Mouse (Mus musculus) kidney, adult 2 months (tissue): ENCODE measurements at regions not wholly inside any gene's neighbourhood (a gene's known extent, or its start where the extent isn't known, plus 50 kb on each side); places are given as distances from the start of the nearest gene placed in this dataset.
A peak's percentile ranks its signal among the peaks of the same experiment; 100 is the strongest.
"Not testable (repeated sequence)": the region's sequence is repeated elsewhere in the genome, so short reads cannot be mapped to it uniquely, and the experiment has no call there.

ENCODE experiments used
- DNase-seq: peaks from one replicate; pipeline ENCODE4 v3.0.0; 2021
- H3K27ac ChIP-seq: fragments of 200-500 bp; 2 replicates; pipeline ENCODE4 v1.5.1; 2012; ENCODE audit warnings: low read depth, low read length, control low read depth, inconsistent platforms; ENCODE audit not compliant: insufficient read depth
- H3K27me3 ChIP-seq: fragments of 200-500 bp; replicated peaks from 2 replicates; pipeline ENCODE4 v1.6.1; 2012; ENCODE audit warnings: mild to moderate bottlenecking, moderate library complexity, low read length, inconsistent platforms; ENCODE audit not compliant: control insufficient read depth, insufficient read depth
- H3K36me3 ChIP-seq: fragments of 200-500 bp; 2 replicates; pipeline ENCODE4 v1.6.1; 2012; ENCODE audit warnings: mild to moderate bottlenecking, moderate library complexity, low read length, inconsistent platforms; ENCODE audit not compliant: control insufficient read depth, insufficient read depth
- H3K4me1 ChIP-seq: fragments of 200-500 bp; 2 replicates; pipeline ENCODE4 v1.6.1; 2011; ENCODE audit warnings: low read length; ENCODE audit not compliant: control insufficient read depth, insufficient read depth
- H3K4me3 ChIP-seq: fragments of 200-500 bp; 2 replicates; pipeline ENCODE4 v1.5.1; 2011; ENCODE audit warnings: mild to moderate bottlenecking, low read depth, low read length, control low read depth; ENCODE audit not compliant: insufficient read depth
- CTCF ChIP-seq: fragments of 200-500 bp; conservative IDR thresholded peaks from 2 replicates; pipeline ENCODE4 v1.5.1; 2011; ENCODE audit warnings: low read depth, mild to moderate bottlenecking, control low read depth, low read length, moderate library complexity, mixed read lengths; ENCODE audit not compliant: insufficient read depth, insufficient read length
- POLR2A ChIP-seq: fragments of 200-500 bp; IDR thresholded peaks from one replicate; pipeline ENCODE4 v1.6.1; 2011; ENCODE audit warnings: low read depth, low read length, control low read depth
- WGBS: fragments of 180-500 bp; shearing (Covaris S2); methylation state at CpG from one replicate; pipeline ENCODE4 v1.1.7; 2018; 5-methylcytosine and 5-hydroxymethylcytosine counted together

DNA sequence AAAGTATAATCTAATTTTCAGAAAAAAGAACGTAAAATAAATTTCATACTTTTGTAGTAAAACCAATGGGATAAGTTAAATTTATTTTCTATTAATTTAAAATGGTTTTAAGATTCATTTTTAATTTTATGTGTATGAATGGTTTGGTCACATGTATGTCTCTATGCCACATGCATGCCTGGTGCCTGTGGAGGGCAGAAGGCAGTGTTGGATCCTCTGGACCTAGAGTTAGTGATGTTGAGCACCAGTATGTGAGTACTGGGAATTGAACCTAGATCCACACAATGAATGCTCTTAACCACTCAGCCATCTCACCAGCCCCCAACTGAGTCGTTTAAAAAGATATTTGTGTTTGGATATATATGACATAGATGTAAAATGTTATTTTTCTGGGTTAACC lies 174.8 kb downstream of the Cd109 start:
- H3K36me3 ChIP-seq, result no peaks in the 10 kb centered on the region
- H3K4me1 ChIP-seq, result no peaks in the 10 kb centered on the region
- no peaks in the 10 kb centered on the region for H3K27me3 ChIP-seq
- no peak overlapping the region for H3K27ac ChIP-seq
- no peak overlapping the region for H3K4me3 ChIP-seq
- TF ChIP-seq CTCF (no peak), POLR2A (no peak)
- DNase-seq, result no peak
- WGBS, result 84% methylated on average over 2 of the region's 2 CpGs

GRCm38 (mm10) chr9:78795801-78796200 lies 180.5 kb downstream of the Cd109 start:
- H3K36me3 ChIP-seq, result no peaks in the 10 kb centered on the region
- no peaks in the 10 kb centered on the region for H3K4me1 ChIP-seq
- WGBS, result 43% methylated on average over 1 of the region's 1 CpGs
- DNase-seq, result no peak
- H3K27me3 ChIP-seq, result no peaks in the 10 kb centered on the region
- H3K4me3 ChIP-seq, result no peak overlapping the region
- TF ChIP-seq CTCF (no peak), POLR2A (no peak)
- no peak overlapping the region for H3K27ac ChIP-seq

DNA sequence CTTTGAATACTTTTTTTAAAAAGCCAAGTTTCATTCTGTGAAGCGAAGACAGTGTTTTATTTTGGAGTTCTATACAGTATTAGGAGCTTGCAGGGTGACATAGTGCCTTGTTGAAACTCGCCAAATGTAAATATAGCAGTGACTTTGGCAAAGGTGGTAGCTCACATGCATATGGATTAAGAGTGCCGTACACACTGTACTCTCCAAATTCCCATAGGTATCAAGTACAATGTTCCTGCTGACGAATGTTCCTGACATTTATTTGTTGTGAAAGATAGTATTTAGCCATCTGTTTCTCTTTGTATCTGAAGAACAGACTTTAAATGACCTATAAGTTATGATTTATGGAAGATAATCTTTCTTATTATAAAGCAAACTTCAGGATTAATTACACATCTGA lies 201.9 kb downstream of the Cd109 start:
- Histone ChIP-seq H3K4me3 (no peak overlapping the region), H3K27ac (no peak overlapping the region), H3K36me3 (no peaks in the 10 kb centered on the region), H3K27me3 (no peaks in the 10 kb centered on the region), H3K4me1 (no peaks in the 10 kb centered on the region; the same call in 1 of the 2 replicates)
- WGBS, result 86% methylated on average over 4 of the region's 4 CpGs
- DNase-seq, result no peak
- no peak for TF ChIP-seq POLR2A
- TF ChIP-seq CTCF, result no peak

- not testable (repeated sequence) for H3K4me3 ChIP-seq
Observed at GRCm38 (mm10) chr9:78821554-78822212, 206.3 kb downstream of the Cd109 start.

GRCm38 (mm10) chr9:78844969-78845683 lies 229.8 kb downstream of the Cd109 start:
- no peaks in the 10 kb centered on the region for H3K36me3 ChIP-seq
- no peak for TF ChIP-seq POLR2A
- TF ChIP-seq CTCF, result no peak
- no peak for DNase-seq
- no peaks in the 10 kb centered on the region for H3K27me3 ChIP-seq
- H3K4me3 ChIP-seq, result no peak overlapping the region
- no peak overlapping the region for H3K27ac ChIP-seq
- 48% methylated on average over 9 of the region's 9 CpGs for WGBS
- no peaks in the 10 kb centered on the region for H3K4me1 ChIP-seq

More at GRCm38 (mm10) chr9:78821554-78822212, 206.3 kb downstream of the Cd109 start:
- 11% methylated on average over 52 of the region's 52 CpGs for WGBS
- H3K36me3 ChIP-seq, H3K27me3 ChIP-seq, H3K4me1 ChIP-seq, H3K27ac ChIP-seq: not testable (repeated sequence)
- DNase-seq, result peak; percentile 3

DNA sequence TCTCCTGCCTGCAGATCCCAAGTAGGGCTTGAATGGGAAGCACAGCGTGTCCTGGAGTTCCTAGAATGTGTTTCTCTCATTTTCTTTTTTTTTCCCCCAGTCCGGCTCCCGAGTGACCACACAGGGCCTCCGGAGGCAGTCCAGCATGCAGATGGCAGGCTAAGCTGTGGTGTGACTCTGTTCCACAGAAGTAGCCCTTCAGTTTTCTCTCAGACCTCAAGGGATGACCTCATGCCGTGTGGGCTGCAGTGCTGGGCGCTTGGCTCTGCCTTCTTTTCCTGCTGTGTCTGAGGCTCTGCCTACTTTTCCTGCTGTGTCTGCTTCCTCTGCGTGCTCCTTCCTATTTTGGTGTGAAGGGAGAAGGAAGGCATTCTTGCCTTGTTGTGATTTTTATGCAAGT lies 230.8 kb downstream of the Cd109 start:
- Histone ChIP-seq H3K4me1 (no peaks in the 10 kb centered on the region), H3K27ac (no peak overlapping the region), H3K27me3 (no peaks in the 10 kb centered on the region), H3K36me3 (no peaks in the 10 kb centered on the region), H3K4me3 (no peak overlapping the region)
- TF ChIP-seq POLR2A (no peak), CTCF (no peak)
- no peak for DNase-seq
- WGBS, result 47% methylated on average over 7 of the region's 7 CpGs

GRCm38 (mm10) chr9:78847890-78848563 lies 232.7 kb downstream of the Cd109 start:
- Histone ChIP-seq H3K36me3 (no peaks in the 10 kb centered on the region), H3K27ac (no peak overlapping the region), H3K4me3 (no peak overlapping the region), H3K27me3 (no peaks in the 10 kb centered on the region), H3K4me1 (no peaks in the 10 kb centered on the region)
- TF ChIP-seq CTCF (no peak), POLR2A (no peak)
- no peak for DNase-seq
- WGBS, result 71% methylated on average over 9 of the region's 9 CpGs

GRCm38 (mm10) chr9:78848564-78848893 lies 233.2 kb downstream of the Cd109 start:
- H3K36me3 ChIP-seq, DNase-seq, H3K27ac ChIP-seq, H3K4me1 ChIP-seq, H3K27me3 ChIP-seq, H3K4me3 ChIP-seq: not testable (repeated sequence)
- 36% methylated on average over 1 of the region's 1 CpGs for WGBS
